Mouse (Mus musculus): Measurements from ENCODE around the gene Gsap. TPM values are rescaled to one million over a fixed set of nuclear protein-coding genes. Genes with fewer than 3 reads are reported as not detected.
"Not testable (repeated sequence)": the region's sequence is repeated elsewhere in the genome, so short reads cannot be mapped to it uniquely, and the experiment has no call there.

Gene Gsap
- total RNA-seq, 2 experiments from 2014 or later = 4.1 to 19.2 TPM

GRCm38 (mm10) chr5:21175132-21176112 lies 10.6 kb upstream of the Gsap start:
- no peak for ATAC-seq (replicated peaks; ENCODE audit: low FRiP score, poor library complexity, severe bottlenecking)

- no peak for ATAC-seq (replicated peaks; ENCODE audit: low FRiP score, poor library complexity, severe bottlenecking)
Measured at GRCm38 (mm10) chr5:21179496-21179895, 6.6 kb upstream of the Gsap start.

GRCm38 (mm10) chr5:21183046-21183445 lies 3.0 kb upstream of the Gsap start:
- ATAC-seq (replicated peaks; ENCODE audit: low FRiP score, poor library complexity, severe bottlenecking) = not testable (repeated sequence)

DNA sequence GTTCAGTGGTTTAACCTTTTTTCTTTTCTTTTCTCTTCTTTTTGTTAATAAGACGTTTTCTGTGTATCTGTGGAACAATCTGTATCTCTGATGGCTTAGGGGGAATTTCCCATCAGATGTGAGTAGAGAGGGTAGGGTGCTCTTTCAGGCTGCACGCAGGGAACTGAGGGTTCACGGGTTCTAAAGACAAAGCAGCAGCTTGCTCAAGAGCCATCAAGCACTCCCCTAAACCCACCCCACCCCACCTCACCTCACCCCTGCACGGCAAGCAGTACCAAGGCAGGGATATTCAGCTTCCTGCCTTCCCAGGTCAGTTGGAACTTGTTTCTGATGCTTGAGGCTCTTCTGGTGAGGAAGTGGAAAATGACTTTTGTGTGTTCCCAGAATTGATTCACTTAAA lies 766 bp downstream of the Gsap start:
- ATAC-seq (replicated peaks; ENCODE audit: low FRiP score, poor library complexity, severe bottlenecking) = no peak

DNA sequence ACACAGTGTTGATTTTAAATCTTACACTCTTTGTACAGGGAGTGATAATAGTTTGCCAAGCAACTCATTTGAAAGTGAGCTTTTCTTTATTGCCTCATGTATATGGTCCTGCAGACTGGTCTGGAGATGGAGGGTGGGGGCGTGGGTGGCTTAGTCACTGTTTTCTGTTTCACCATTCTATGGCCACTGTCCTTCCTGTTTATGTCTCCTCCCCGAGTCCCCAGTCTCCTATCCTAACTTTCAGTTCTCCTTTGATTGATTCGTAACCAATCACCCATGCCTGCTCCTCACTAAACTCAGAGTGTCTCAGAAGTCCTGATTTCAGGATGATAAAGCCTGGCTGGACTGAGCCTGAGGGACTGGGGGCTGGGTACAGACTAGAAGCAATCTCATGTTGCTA lies 2.4 kb downstream of the Gsap start:
- no peak for ATAC-seq (replicated peaks; ENCODE audit: low FRiP score, poor library complexity, severe bottlenecking)

DNA sequence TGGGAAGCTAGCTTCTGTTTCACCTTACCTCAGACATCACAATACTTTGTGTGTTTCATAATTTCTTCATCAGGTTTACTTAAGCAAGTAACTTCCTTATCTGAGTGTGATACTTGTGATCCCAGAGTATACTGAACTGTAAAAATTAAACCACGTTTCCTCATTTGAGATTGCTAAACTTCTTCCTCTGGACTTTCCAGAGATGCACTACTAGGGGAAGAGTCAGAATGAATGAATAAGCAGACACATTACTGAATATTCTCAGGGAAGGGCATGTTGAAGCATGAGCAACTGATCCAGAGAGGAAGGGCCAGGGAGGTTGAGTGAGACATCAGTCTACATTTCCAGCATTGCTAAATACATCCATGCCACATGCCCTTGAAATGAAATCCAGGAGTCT lies 3.0 kb downstream of the Gsap start:
- ATAC-seq (replicated peaks; ENCODE audit: low FRiP score, poor library complexity, severe bottlenecking) = no peak

DNA sequence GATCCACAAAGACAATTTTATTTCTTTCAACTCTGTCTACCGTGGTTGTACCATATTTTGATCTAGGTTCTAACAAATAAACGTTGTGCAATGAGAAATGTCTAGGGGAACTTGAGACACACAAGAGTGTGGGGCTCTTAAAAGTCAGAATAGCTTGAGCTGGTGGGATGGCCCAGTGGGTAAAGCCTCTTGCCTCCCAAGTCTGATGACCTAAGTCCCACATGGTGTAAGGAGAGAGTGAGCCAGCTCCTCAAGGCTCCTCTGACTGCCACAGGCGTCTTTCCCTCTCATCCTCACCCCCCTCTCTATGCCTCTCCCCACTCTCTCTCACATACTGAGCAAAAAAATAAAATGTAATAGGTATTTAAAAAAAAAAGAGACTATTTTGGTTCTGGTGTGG lies 3.4 kb downstream of the Gsap start:
- ATAC-seq (replicated peaks; ENCODE audit: low FRiP score, poor library complexity, severe bottlenecking) = no peak

GRCm38 (mm10) chr5:21203504-21203903 lies 17.4 kb downstream of the Gsap start:
- ATAC-seq (replicated peaks; ENCODE audit: low FRiP score, poor library complexity, severe bottlenecking) = no peak

DNA sequence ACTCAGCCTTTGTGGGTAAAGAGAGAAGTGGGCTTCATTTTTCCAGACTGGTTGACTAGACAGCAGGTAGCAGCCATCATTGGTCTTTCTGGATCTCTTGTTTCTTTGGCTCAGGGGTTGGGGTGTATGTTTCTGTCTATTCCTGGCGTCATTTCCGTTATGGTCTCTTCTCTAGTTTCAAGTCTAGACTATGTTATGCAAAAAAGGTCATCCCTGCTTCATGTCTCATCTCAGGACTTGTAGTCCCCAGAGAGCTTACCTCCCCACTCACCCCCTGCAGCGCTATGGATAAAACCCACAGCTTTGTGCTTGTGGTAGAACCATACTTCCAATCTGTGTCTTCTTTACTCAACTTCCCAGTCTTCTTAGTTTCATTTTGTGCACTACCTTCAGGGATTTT lies 18.1 kb downstream of the Gsap start:
- ATAC-seq (replicated peaks; ENCODE audit: low FRiP score, poor library complexity, severe bottlenecking) = no peak

GRCm38 (mm10) chr5:21206014-21206413 lies 20.0 kb downstream of the Gsap start:
- ATAC-seq (replicated peaks; ENCODE audit: low FRiP score, poor library complexity, severe bottlenecking) = no peak

- ATAC-seq (replicated peaks; ENCODE audit: low FRiP score, poor library complexity, severe bottlenecking) = no peak
Measured at GRCm38 (mm10) chr5:21211406-21211805, 25.4 kb downstream of the Gsap start.

DNA sequence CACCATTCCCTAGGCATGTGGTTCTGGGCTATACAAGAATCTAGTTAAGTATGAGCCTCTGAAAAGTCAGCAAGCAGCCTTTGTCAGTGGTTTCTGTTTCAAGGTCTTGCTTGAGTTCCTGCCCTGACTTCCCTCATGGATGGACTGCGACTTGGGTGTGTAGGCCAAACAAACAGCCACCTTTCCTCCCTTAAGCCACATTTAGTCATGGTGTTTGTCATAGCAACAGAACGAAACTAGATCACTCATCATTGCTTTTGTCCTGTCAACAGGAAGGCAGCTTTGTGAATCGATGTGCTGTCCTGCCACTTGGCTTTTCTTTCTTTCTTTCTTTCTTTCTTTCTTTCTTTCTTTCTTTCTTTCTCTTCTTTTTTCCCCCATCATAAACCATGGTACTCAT lies 26.9 kb downstream of the Gsap start:
- no peak for ATAC-seq (replicated peaks; ENCODE audit: low FRiP score, poor library complexity, severe bottlenecking)

DNA sequence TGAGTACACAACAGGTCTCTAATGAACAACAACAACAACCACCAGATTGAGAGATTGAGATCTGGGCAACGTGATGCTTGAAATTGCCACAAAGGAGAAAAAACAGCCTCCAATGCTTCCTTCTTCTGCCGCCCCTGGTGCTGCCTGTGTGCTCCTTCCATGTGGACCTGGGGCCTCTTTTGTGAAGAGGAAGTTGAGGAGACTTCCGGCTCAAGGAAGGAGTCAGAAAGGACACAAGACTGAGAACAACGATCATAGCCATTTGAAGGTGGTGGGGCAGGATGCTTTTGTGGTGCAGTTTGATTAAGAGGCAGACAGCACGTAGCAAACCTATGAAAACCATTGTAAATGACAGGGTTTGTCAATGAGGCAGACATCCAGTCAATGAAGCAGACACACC lies 27.7 kb downstream of the Gsap start:
- ATAC-seq (replicated peaks; ENCODE audit: low FRiP score, poor library complexity, severe bottlenecking) = no peak

DNA sequence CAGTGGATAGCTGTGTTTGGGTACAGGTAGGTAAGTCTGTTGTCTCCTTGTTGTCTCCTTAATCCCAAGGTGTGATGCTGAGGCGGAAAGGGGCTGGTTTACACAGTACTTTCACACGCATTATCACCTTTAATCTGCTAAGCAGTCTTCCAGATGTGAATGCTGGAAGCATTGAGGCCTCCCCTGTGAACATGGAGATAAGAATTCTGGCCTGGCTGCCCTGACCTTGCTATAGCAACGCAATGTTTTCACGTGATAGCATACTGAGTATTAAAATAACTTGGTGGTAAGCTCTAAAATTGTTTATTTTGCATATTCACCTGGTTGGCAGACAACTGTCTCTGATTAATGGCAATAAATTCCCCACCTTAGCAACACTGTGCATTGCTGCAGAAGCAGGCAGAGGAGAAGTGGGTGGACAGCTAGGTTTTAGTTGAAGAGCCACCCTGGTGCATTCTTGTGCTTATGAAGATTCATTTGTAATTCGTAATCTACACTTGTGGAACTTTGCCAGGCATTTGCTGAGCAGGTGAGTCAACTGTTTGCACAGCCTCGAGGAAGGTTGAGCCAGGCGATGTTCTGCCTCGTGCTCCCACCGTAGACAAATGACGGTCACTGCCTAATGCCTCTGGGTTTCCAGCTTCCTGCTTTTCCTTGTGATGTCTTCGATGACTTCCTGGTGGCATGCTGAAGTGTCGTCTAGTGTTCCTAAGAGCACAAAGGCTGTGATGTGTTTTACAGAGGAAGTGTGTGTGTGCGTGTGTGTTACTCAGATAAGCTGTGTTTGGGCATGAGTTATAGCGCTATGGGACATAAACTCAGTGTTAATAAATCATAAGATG lies 31.6 kb downstream of the Gsap start:
- peak; percentile 58; the same call in 1 of the 2 replicates for ATAC-seq (replicated peaks; ENCODE audit: low FRiP score, poor library complexity, severe bottlenecking)

DNA sequence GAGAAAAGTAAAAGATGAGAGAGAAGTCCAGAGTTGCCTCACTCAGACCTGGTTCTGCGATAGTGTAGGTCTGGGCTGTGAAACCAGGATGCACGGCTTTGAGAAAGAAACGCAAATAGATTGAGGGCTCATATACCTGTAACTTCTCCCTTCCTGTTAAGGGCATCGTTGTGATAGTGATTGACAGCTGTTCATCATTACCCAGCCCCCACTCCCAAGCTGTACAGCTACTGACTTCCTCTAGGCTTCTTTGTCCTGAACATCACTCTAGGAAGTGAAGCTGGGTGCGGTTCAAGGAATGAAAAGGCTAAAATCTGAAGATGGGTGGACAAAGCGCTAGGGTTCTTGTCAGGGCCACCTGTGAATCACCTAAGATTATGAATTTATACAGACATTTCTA lies 46.8 kb downstream of the Gsap start:
- ATAC-seq (replicated peaks; ENCODE audit: low FRiP score, poor library complexity, severe bottlenecking) = no peak

DNA sequence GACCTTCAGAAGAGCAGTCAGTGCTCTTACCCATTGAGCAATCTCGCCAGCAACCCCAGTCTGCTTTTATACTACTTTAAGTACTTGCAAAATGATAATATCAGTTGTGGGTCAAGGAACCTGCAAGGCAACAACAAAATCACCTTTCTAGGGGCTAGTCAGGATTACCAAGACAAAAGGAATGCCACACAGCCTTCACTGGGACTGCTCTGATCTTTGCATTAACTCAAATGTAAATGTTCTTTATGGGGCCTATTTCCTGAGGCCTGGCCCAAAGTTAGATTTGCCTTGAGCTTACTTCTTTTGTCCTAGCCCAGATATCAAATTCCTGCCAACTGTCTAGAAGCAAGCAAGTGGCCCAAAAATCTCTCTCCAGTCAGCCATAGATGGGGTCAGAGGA lies 58.5 kb downstream of the Gsap start:
- no peak for ATAC-seq (replicated peaks; ENCODE audit: low FRiP score, poor library complexity, severe bottlenecking)

DNA sequence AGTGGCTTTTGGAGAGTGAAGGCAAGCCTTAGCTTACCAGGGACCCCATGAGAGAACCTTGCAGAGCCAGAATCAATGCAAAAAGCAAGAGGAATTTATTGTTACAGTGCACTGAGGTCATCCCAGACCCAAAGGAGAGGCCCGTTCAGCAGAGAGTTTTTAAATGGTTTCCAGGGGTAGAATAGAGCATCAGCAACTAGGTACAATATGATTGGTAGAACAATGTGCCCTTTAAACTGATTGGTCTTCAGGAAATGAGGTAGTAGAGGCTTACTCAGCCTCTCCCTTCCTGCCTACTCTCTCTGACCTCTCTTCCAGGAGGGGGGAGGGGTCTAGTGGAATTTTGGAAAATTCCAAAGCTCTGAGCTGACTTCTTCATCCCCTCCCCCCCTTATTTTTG lies 59.2 kb downstream of the Gsap start:
- no peak for ATAC-seq (replicated peaks; ENCODE audit: low FRiP score, poor library complexity, severe bottlenecking)

GRCm38 (mm10) chr5:21246794-21247193 lies 60.7 kb downstream of the Gsap start:
- ATAC-seq (replicated peaks; ENCODE audit: low FRiP score, poor library complexity, severe bottlenecking) = no peak

DNA sequence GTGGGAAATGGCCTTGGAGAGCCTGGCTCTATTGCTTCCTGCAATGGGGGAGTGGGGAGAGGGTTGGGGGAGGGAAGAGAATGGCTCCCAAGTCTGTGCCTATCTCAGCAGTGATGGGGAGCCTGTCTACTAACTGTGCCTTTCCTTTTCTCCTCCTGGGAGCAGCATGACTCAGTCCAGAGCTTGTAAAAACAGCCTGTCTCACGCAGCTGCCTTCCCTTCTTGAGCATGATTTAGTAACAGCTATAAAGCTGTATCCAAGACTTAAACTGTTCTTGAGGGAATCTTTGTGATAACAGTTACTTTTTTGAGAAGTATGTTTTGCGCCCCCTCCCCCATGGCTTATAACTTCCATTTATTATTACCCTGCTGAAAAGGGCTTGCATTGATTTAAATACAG lies 61.9 kb downstream of the Gsap start:
- no peak for ATAC-seq (replicated peaks; ENCODE audit: low FRiP score, poor library complexity, severe bottlenecking)

- ATAC-seq (replicated peaks; ENCODE audit: low FRiP score, poor library complexity, severe bottlenecking) = no peak
Measured at GRCm38 (mm10) chr5:21248834-21249233, 62.8 kb downstream of the Gsap start.
